In genomic region chr10:77118361-77118760, GRCm38 (mm10) we compare ENCODE assay signal across 18 mouse cellular contexts. TPM values are rescaled to one million over a fixed set of nuclear protein-coding genes. Genes with fewer than 3 reads are reported as not detected.
DNase-seq lines count a peak whose midpoint lies in the region; ATAC-seq lines count a peak whose summit lies in the region.
"Had no signal": no experiment of that assay in that cellular context is flagged by ENCODE, and none has a peak within 500 bp of the region (broad histone marks: within the 10 kb centered on the region; RNA-seq: fewer than 3 reads in every experiment).

No protein-coding gene starts in this region.

- H3K9me3 ChIP-seq in liver, embryonic 13.5 days (replicated peaks), result no peaks in the 10 kb centered on the region
- no peaks in the 10 kb centered on the region for H3K9me3 ChIP-seq in liver, embryonic 11.5 days (ENCODE audit: control insufficient read depth, low read length)
- H3K9me3 ChIP-seq: embryonic facial prominence, embryonic 12.5 days; hindbrain, embryonic 12.5 days; limb, embryonic 13.5 days; neural tube, embryonic 12.5 days had no signal

- no peak overlapping the region for H3K27ac ChIP-seq in liver, embryonic 13.5 days
- H3K27ac ChIP-seq in liver, embryonic 11.5 days (ENCODE audit: low read depth, low read length), result no peak overlapping the region
- H3K27ac ChIP-seq: embryonic facial prominence, embryonic 12.5 days; hindbrain, embryonic 12.5 days; layer of hippocampus, adult 2 months; left cerebral cortex, adult 2 months; limb, embryonic 13.5 days; neural tube, embryonic 12.5 days had no signal

- peaks cover 29% of the 10 kb centered on the region for H3K4me1 ChIP-seq in liver, embryonic 13.5 days (replicated peaks)
- peaks cover 9% of the 10 kb centered on the region for H3K4me1 ChIP-seq in liver, embryonic 11.5 days (replicated peaks; ENCODE audit: control insufficient read depth, insufficient read depth, low read length)

- no peak for ATAC-seq in liver, embryonic 13.5 days (ENCODE audit: low read depth)
- no peak for ATAC-seq in liver, embryonic 11.5 days (replicated peaks; ENCODE audit: low FRiP score)
- ATAC-seq: forebrain, embryonic 16.5 days; inflammation-experienced regulatory T-cells, adult 6 months had no signal

- intact Hi-C loops in gastrocnemius, postnatal 14 days (cut with DNase I; ENCODE audit: low total_unique reads), result no loop called here
- intact Hi-C loops in heart, postnatal 14 days (cut with DNase I), result no loop called here

- H3K4me3 ChIP-seq in liver, embryonic 13.5 days (replicated peaks), result no peak overlapping the region
- H3K4me3 ChIP-seq in liver, embryonic 11.5 days (ENCODE audit: low read depth, low read length), result no peak overlapping the region
- H3K4me3 ChIP-seq: embryonic facial prominence, embryonic 12.5 days; hindbrain, embryonic 12.5 days; layer of hippocampus, adult 2 months; left cerebral cortex, adult 2 months; limb, embryonic 13.5 days; neural tube, embryonic 12.5 days had no signal

- H3K9ac ChIP-seq in liver, embryonic 13.5 days, result 0 out of 2 replicates have a peak overlapping the region, but pooled peaks have one; percentile 9
- no peak overlapping the region for H3K9ac ChIP-seq in liver, embryonic 11.5 days (ENCODE audit: low read depth, low read length)
- H3K9ac ChIP-seq: embryonic facial prominence, embryonic 12.5 days; hindbrain, embryonic 12.5 days; limb, embryonic 13.5 days; neural tube, embryonic 12.5 days had no signal

- H3K4me2 ChIP-seq in liver, embryonic 13.5 days, result no peak overlapping the region
- H3K4me2 ChIP-seq in liver, embryonic 11.5 days, result no peak overlapping the region
- H3K4me2 ChIP-seq: embryonic facial prominence, embryonic 12.5 days; hindbrain, embryonic 12.5 days; limb, embryonic 13.5 days; neural tube, embryonic 12.5 days had no signal

- DNase-seq in cerebellum, postnatal 10 days, result peak; percentile 39 to 44
- DNase-seq in cerebellum, adult 8-10 months, result no peak
- no peak for DNase-seq in liver, embryonic 13.5 days
- DNase-seq in liver, embryonic 11.5 days (ENCODE audit: low spot score), result no peak
- DNase-seq in kidney, adult 18-20 months, result peak; percentile 80
- peak; percentile 72 for DNase-seq in kidney, postnatal 10 days
- DNase-seq in gastrocnemius, postnatal 14 days, result no peak
- no peak for DNase-seq in heart, postnatal 14 days
- DNase-seq: heart, adult 11 months; spleen, adult 18-20 months had no signal

- no peaks in the 10 kb centered on the region for H3K27me3 ChIP-seq in liver, embryonic 13.5 days
- H3K27me3 ChIP-seq in liver, embryonic 11.5 days (replicated peaks; ENCODE audit: control insufficient read depth, insufficient read depth, low read length), result no peaks in the 10 kb centered on the region
- H3K27me3 ChIP-seq: embryonic facial prominence, embryonic 12.5 days; hindbrain, embryonic 12.5 days; limb, embryonic 13.5 days; neural tube, embryonic 12.5 days had no signal

- H3K36me3 ChIP-seq in liver, embryonic 13.5 days, result no peaks in the 10 kb centered on the region
- no peaks in the 10 kb centered on the region for H3K36me3 ChIP-seq in liver, embryonic 11.5 days (ENCODE audit: control insufficient read depth, insufficient read depth, low read length)
- H3K36me3 ChIP-seq: embryonic facial prominence, embryonic 12.5 days; hindbrain, embryonic 12.5 days; limb, embryonic 13.5 days; neural tube, embryonic 12.5 days had no signal

- WGBS in liver, embryonic 13.5 days (ENCODE audit: insufficient replicate concordance), result 73% methylated on average over 1 of the region's 1 CpGs
- 91% methylated on average over 1 of the region's 1 CpGs for WGBS in liver, embryonic 11.5 days

RNA-seq across cellular contexts. Expression of gene Col18a1, which starts 48.0 kb away (rescaled TPM):
- polyA plus RNA-seq in liver, embryonic 13.5 days (2015; fragmentation: Nextera tagmentation; extraction: Ambion mirVana), result 29.7 and 36.3 TPM in 2 replicates
- 55.3 and 60.2 TPM in 2 replicates for polyA plus RNA-seq in liver, embryonic 11.5 days (2014; fragmentation: Nextera tagmentation; extraction: Ambion mirVana)
- 10 to 100 TPM; 20.2 to 24.5 TPM for total RNA-seq in gastrocnemius, postnatal 14 days (2021)
- 10 to 100 TPM; 30.0 to 31.8 TPM for total RNA-seq in heart, postnatal 14 days (2021)

Comparison
In these comparisons a context has a peak if more than half of its experiments do, and no peak if none do; other contexts are left out.
1. DNase-seq: peak in cerebellum, postnatal 10 days (2 of 2), kidney, adult 18-20 months (single experiment) and kidney, postnatal 10 days (single experiment); none in cerebellum, adult 8-10 months (single experiment), liver, embryonic 13.5 days (single experiment), liver, embryonic 11.5 days (single experiment), gastrocnemius, postnatal 14 days (single experiment) and heart, postnatal 14 days (0 of 2).